Mouse (Mus musculus) retina, embryonic 14.5 days (tissue): Measurements from ENCODE around the gene Sh3pxd2a.

Source experiments
- DNase-seq: peaks from one replicate; pipeline ENCODE4 v3.0.0-alpha.2; 2015; ENCODE audit warnings: low spot score

Sh3pxd2a gene

GRCm38 (mm10) chr19:47491853-47492252, 27.7 kb upstream of the Sh3pxd2a start:
- no peak for DNase-seq

- DNase-seq = no peak
Observed at GRCm38 (mm10) chr19:47489233-47489632, 25.0 kb upstream of the Sh3pxd2a start.

GRCm38 (mm10) chr19:47488250-47488649, 24.0 kb upstream of the Sh3pxd2a start:
- DNase-seq = no peak

GRCm38 (mm10) chr19:47487572-47487971, 23.4 kb upstream of the Sh3pxd2a start:
- DNase-seq = no peak

GRCm38 (mm10) chr19:47485997-47486566, 21.9 kb upstream of the Sh3pxd2a start:
- no peak for DNase-seq

GRCm38 (mm10) chr19:47484110-47484509, 19.9 kb upstream of the Sh3pxd2a start:
- no peak for DNase-seq

- no peak for DNase-seq
Observed at GRCm38 (mm10) chr19:47483346-47483745, 19.1 kb upstream of the Sh3pxd2a start.

GRCm38 (mm10) chr19:47473453-47473852, 9.3 kb upstream of the Sh3pxd2a start:
- no peak for DNase-seq

- DNase-seq = peak; percentile 37
Observed at GRCm38 (mm10) chr19:47472881-47473400, 8.7 kb upstream of the Sh3pxd2a start.

GRCm38 (mm10) chr19:47471808-47472207, 7.6 kb upstream of the Sh3pxd2a start:
- DNase-seq = no peak

- DNase-seq = no peak
Observed at GRCm38 (mm10) chr19:47468750-47469149, 4.5 kb upstream of the Sh3pxd2a start.

- DNase-seq = no peak
Observed at GRCm38 (mm10) chr19:47466775-47467174, 2.6 kb upstream of the Sh3pxd2a start.

GRCm38 (mm10) chr19:47465467-47465866, 1.3 kb upstream of the Sh3pxd2a start:
- DNase-seq = no peak

- DNase-seq = peak; percentile 79
Observed at GRCm38 (mm10) chr19:47463636-47464303, 431 bp downstream of the Sh3pxd2a start.

GRCm38 (mm10) chr19:47463206-47463605, 995 bp downstream of the Sh3pxd2a start:
- peak; percentile 56 for DNase-seq

- DNase-seq = no peak
Observed at GRCm38 (mm10) chr19:47462725-47463124, 1.5 kb downstream of the Sh3pxd2a start.

- no peak for DNase-seq
Observed at GRCm38 (mm10) chr19:47461838-47462237, 2.4 kb downstream of the Sh3pxd2a start.

- no peak for DNase-seq
Observed at GRCm38 (mm10) chr19:47461386-47461785, 2.8 kb downstream of the Sh3pxd2a start.

GRCm38 (mm10) chr19:47460120-47460960, 3.9 kb downstream of the Sh3pxd2a start:
- no peak for DNase-seq

GRCm38 (mm10) chr19:47459214-47459613, 5.0 kb downstream of the Sh3pxd2a start:
- DNase-seq = no peak

- DNase-seq = no peak
Observed at GRCm38 (mm10) chr19:47458504-47459161, 5.6 kb downstream of the Sh3pxd2a start.
